Mouse (Mus musculus) midbrain, postnatal 0 days (tissue): ENCODE measurements at regions not wholly inside any gene's neighbourhood (a gene's known extent, or its start where the extent isn't known, plus 50 kb on each side); places are given as distances from the start of the nearest gene placed in this dataset.

Source experiments
- ATAC-seq: fragments of 200-750 bp; cut with Nextera tagmentation; 2 replicates; pipeline ENCODE4 v1.8.0; 2017; ENCODE audit warnings: moderate number of reproducible peaks, mild to moderate bottlenecking, moderate TSS enrichment, moderate library complexity; ENCODE audit not compliant: low FRiP score
- DNase-seq: peaks from one replicate; pipeline ENCODE4 v3.0.0-alpha.2; 2015; ENCODE audit warnings: low spot score
- H3K27ac ChIP-seq: fragments of 300-500 bp; sonication (generic); 2 replicates; pipeline ENCODE4 v1.5.1; 2014; ENCODE audit warnings: low read depth, mild to moderate bottlenecking, low read length, mixed read lengths
- H3K27me3 ChIP-seq: fragments of 300-500 bp; sonication (generic); 2 replicates; pipeline ENCODE4 v1.6.1; 2014; ENCODE audit warnings: low read length, control low read depth, mixed read lengths; ENCODE audit not compliant: insufficient read depth
- H3K36me3 ChIP-seq: fragments of 300-500 bp; sonication (generic); 2 replicates; pipeline ENCODE4 v1.6.1; 2014; ENCODE audit warnings: low read length, control low read depth, mixed read lengths; ENCODE audit not compliant: insufficient read depth
- H3K4me1 ChIP-seq: fragments of 300-500 bp; sonication (generic); 2 replicates; pipeline ENCODE4 v1.6.1; 2014; ENCODE audit warnings: mild to moderate bottlenecking, control low read depth, antibody characterized with exemption, low read length, mixed read lengths; ENCODE audit not compliant: insufficient read depth
- H3K4me2 ChIP-seq: fragments of 300-500 bp; sonication (generic); 2 replicates; pipeline ENCODE4 v1.6.1; 2014; ENCODE audit warnings: low read depth, mild to moderate bottlenecking, low read length, mixed read lengths; ENCODE audit not compliant: poor library complexity, severe bottlenecking
- H3K4me3 ChIP-seq: fragments of 300-500 bp; sonication (generic); 2 replicates; pipeline ENCODE4 v1.5.1; 2014; ENCODE audit warnings: low read depth, mild to moderate bottlenecking, low read length, moderate library complexity
- H3K9ac ChIP-seq: fragments of 300-500 bp; sonication (generic); replicated peaks from 2 replicates; pipeline ENCODE4 v1.6.1; 2014; ENCODE audit warnings: mild to moderate bottlenecking, low read length, moderate library complexity, mixed read lengths; ENCODE audit not compliant: poor library complexity, severe bottlenecking
- H3K9me3 ChIP-seq: fragments of 300-500 bp; sonication (generic); 2 replicates; pipeline ENCODE4 v1.6.1; 2016; ENCODE audit warnings: low read length, control low read depth
- CTCF ChIP-seq: IDR thresholded peaks from 2 replicates; pipeline ENCODE4 v1.5.1; 2016; ENCODE audit warnings: antibody characterized with exemption, mild to moderate bottlenecking
- WGBS: fragments of 180-500 bp; shearing (Covaris S2); extraction: QIAGEN DNeasy Blood & Tissue Kit; methylation state at CpG from one replicate; pipeline ENCODE4 v1.1.7; 2014; 5-methylcytosine and 5-hydroxymethylcytosine counted together

GRCm38 (mm10) chr6:44210901-44211300, 544.8 kb upstream of the Tpk1 start:
- H3K4me1 ChIP-seq, result no peaks in the 10 kb centered on the region
- no peaks in the 10 kb centered on the region for H3K9me3 ChIP-seq
- no peak overlapping the region for H3K4me3 ChIP-seq
- ATAC-seq (no peak), DNase-seq (no peak)
- 64% methylated on average over 1 of the region's 1 CpGs for WGBS
- no peak overlapping the region for H3K9ac ChIP-seq
- TF ChIP-seq CTCF, result no peak
- H3K4me2 ChIP-seq, result no peak overlapping the region
- no peak overlapping the region for H3K27ac ChIP-seq
- no peaks in the 10 kb centered on the region for H3K36me3 ChIP-seq
- no peaks in the 10 kb centered on the region for H3K27me3 ChIP-seq

- H3K9ac ChIP-seq, result no peak overlapping the region
- H3K4me3 ChIP-seq, result no peak overlapping the region
- no peaks in the 10 kb centered on the region for H3K36me3 ChIP-seq
- no peaks in the 10 kb centered on the region for H3K4me1 ChIP-seq
- H3K27me3 ChIP-seq, result no peaks in the 10 kb centered on the region
- H3K27ac ChIP-seq, result no peak overlapping the region
- no peak for ATAC-seq
- no peaks in the 10 kb centered on the region for H3K9me3 ChIP-seq
- no peak overlapping the region for H3K4me2 ChIP-seq
- no peak for TF ChIP-seq CTCF
- 96% methylated on average over 1 of the region's 1 CpGs for WGBS
- no peak for DNase-seq
Measured at GRCm38 (mm10) chr6:44204477-44204876, 538.4 kb upstream of the Tpk1 start.

- Histone ChIP-seq H3K36me3 (no peaks in the 10 kb centered on the region), H3K27ac (no peak overlapping the region), H3K27me3 (no peaks in the 10 kb centered on the region), H3K9ac (no peak overlapping the region), H3K9me3 (no peaks in the 10 kb centered on the region), H3K4me2 (no peak overlapping the region), H3K4me1 (no peaks in the 10 kb centered on the region), H3K4me3 (no peak overlapping the region)
- no peak for TF ChIP-seq CTCF
- 64% methylated on average over 1 of the region's 1 CpGs for WGBS
- DNase-seq (no peak), ATAC-seq (no peak)
Measured at GRCm38 (mm10) chr6:44203831-44204230, 537.8 kb upstream of the Tpk1 start.

- Histone ChIP-seq H3K9ac (no peak overlapping the region), H3K4me1 (no peaks in the 10 kb centered on the region), H3K27me3 (no peaks in the 10 kb centered on the region), H3K4me3 (no peak overlapping the region), H3K9me3 (no peaks in the 10 kb centered on the region), H3K36me3 (no peaks in the 10 kb centered on the region), H3K27ac (no peak overlapping the region), H3K4me2 (no peak overlapping the region)
- TF ChIP-seq CTCF, result peak; percentile 34
- ATAC-seq (no peak), DNase-seq (peak; percentile 47)
- WGBS, result 37% methylated on average over 4 of the region's 4 CpGs
Measured at GRCm38 (mm10) chr6:44179927-44180326, 513.8 kb upstream of the Tpk1 start.
